Mouse (Mus musculus) forebrain, embryonic 16.5 days (tissue): ENCODE data around the gene Thbs4. TPM values are rescaled to one million over a fixed set of nuclear protein-coding genes. Genes with fewer than 3 reads are reported as not detected.

Experiments used
- ATAC-seq: fragments of 200-750 bp; cut with Nextera tagmentation; 2 replicates; pipeline ENCODE4 v1.8.0; 2017; ENCODE audit warnings: mild to moderate bottlenecking, moderate library complexity
- H3K27ac ChIP-seq: fragments of 300-500 bp; sonication (generic); 2 replicates; pipeline ENCODE4 v1.5.1; 2014; ENCODE audit warnings: low read length, control low read depth
- H3K27me3 ChIP-seq: fragments of 300-500 bp; sonication (generic); replicated peaks from 2 replicates; pipeline ENCODE4 v1.6.1; 2014; ENCODE audit warnings: low read length; ENCODE audit not compliant: control insufficient read depth, insufficient read depth
- H3K36me3 ChIP-seq: fragments of 300-500 bp; sonication (generic); 2 replicates; pipeline ENCODE4 v1.6.1; 2014; ENCODE audit not compliant: control insufficient read depth, insufficient read depth
- H3K4me1 ChIP-seq: fragments of 300-500 bp; sonication (generic); replicated peaks from 2 replicates; pipeline ENCODE4 v1.6.1; 2014; ENCODE audit warnings: low read length; ENCODE audit not compliant: control insufficient read depth, insufficient read depth
- H3K4me2 ChIP-seq: fragments of 300-500 bp; sonication (generic); 2 replicates; pipeline ENCODE4 v1.6.1; 2014; ENCODE audit warnings: mild to moderate bottlenecking, low read length, control low read depth
- H3K4me3 ChIP-seq: fragments of 300-500 bp; sonication (generic); replicated peaks from 2 replicates; pipeline ENCODE4 v1.5.1; 2014; ENCODE audit warnings: mild to moderate bottlenecking, low read length, control low read depth
- H3K9ac ChIP-seq: fragments of 300-500 bp; sonication (generic); replicated peaks from 2 replicates; pipeline ENCODE4 v1.6.1; 2014; ENCODE audit warnings: low read depth, low read length, control low read depth
- H3K9me3 ChIP-seq: fragments of 300-500 bp; sonication (generic); 2 replicates; pipeline ENCODE4 v1.6.1; 2016; ENCODE audit warnings: low read length; ENCODE audit not compliant: control insufficient read depth
- WGBS: fragments of 180-500 bp; shearing (Covaris S2); extraction: QIAGEN DNeasy Blood & Tissue Kit; methylation state at CpG from one replicate; pipeline ENCODE4 v1.1.7; 2014; 5-methylcytosine and 5-hydroxymethylcytosine counted together
- polyA plus RNA-seq: library from polyadenylated mRNA; unstranded; fragments of >200 nt; fragmentation: Nextera tagmentation; extraction: Ambion mirVana; gene quantifications from 2 replicates; pipeline ENCODE4 v1.2.1, GENCODE M21; 2015

Gene Thbs4
- polyA plus RNA-seq, 1 experiment from 2014 or later, result 0.86 TPM

GRCm38 (mm10) chr13:92772500-92772899, 22.1 kb downstream of the Thbs4 start:
- 87% methylated on average over 8 of the region's 8 CpGs for WGBS
- no peaks in the 10 kb centered on the region for H3K9me3 ChIP-seq
- H3K27me3 ChIP-seq, result no peaks in the 10 kb centered on the region
- H3K27ac ChIP-seq, result no peak overlapping the region
- H3K4me3 ChIP-seq, result no peak overlapping the region
- no peaks in the 10 kb centered on the region for H3K4me1 ChIP-seq
- H3K4me2 ChIP-seq, result no peak overlapping the region
- ATAC-seq, result no peak
- H3K36me3 ChIP-seq, result no peaks in the 10 kb centered on the region
- H3K9ac ChIP-seq, result no peak overlapping the region

GRCm38 (mm10) chr13:92771566-92771965, 23.1 kb downstream of the Thbs4 start:
- Histone ChIP-seq H3K4me1 (no peaks in the 10 kb centered on the region), H3K4me2 (no peak overlapping the region), H3K4me3 (no peak overlapping the region), H3K27ac (no peak overlapping the region), H3K9ac (no peak overlapping the region), H3K9me3 (no peaks in the 10 kb centered on the region), H3K36me3 (no peaks in the 10 kb centered on the region), H3K27me3 (no peaks in the 10 kb centered on the region)
- no peak for ATAC-seq
- WGBS, result 88% methylated on average over 5 of the region's 5 CpGs

GRCm38 (mm10) chr13:92765454-92766242, 29.0 kb downstream of the Thbs4 start:
- H3K27me3 ChIP-seq, result no peaks in the 10 kb centered on the region
- no peaks in the 10 kb centered on the region for H3K36me3 ChIP-seq
- 0 out of 2 replicates have a peak overlapping the region, but pooled peaks have one; percentile 32 for H3K27ac ChIP-seq
- H3K9ac ChIP-seq, result no peak overlapping the region
- WGBS, result 66% methylated on average over 6 of the region's 6 CpGs
- H3K4me3 ChIP-seq, result no peak overlapping the region
- H3K4me2 ChIP-seq, result no peak overlapping the region
- no peaks in the 10 kb centered on the region for H3K4me1 ChIP-seq
- no peaks in the 10 kb centered on the region for H3K9me3 ChIP-seq
- ATAC-seq, result peak; percentile 58

GRCm38 (mm10) chr13:92762322-92762721, 32.3 kb downstream of the Thbs4 start:
- Histone ChIP-seq H3K9me3 (no peaks in the 10 kb centered on the region), H3K27ac (no peak overlapping the region), H3K27me3 (no peaks in the 10 kb centered on the region), H3K9ac (no peak overlapping the region), H3K36me3 (no peaks in the 10 kb centered on the region), H3K4me2 (no peak overlapping the region), H3K4me3 (no peak overlapping the region), H3K4me1 (no peaks in the 10 kb centered on the region)
- no peak for ATAC-seq
- 74% methylated on average over 1 of the region's 1 CpGs for WGBS

- H3K4me2 ChIP-seq, result no peak overlapping the region
- no peaks in the 10 kb centered on the region for H3K4me1 ChIP-seq
- H3K27ac ChIP-seq, result no peak overlapping the region
- ATAC-seq, result no peak
- no peaks in the 10 kb centered on the region for H3K36me3 ChIP-seq
- H3K9me3 ChIP-seq, result no peaks in the 10 kb centered on the region
- 79% methylated on average over 6 of the region's 6 CpGs for WGBS
- no peak overlapping the region for H3K4me3 ChIP-seq
- H3K27me3 ChIP-seq, result no peaks in the 10 kb centered on the region
- no peak overlapping the region for H3K9ac ChIP-seq
These were observed 34.1 kb downstream of the Thbs4 start for GRCm38 (mm10) chr13:92760519-92760918.

GRCm38 (mm10) chr13:92759096-92759495, 35.5 kb downstream of the Thbs4 start:
- Histone ChIP-seq H3K27me3 (no peaks in the 10 kb centered on the region), H3K9ac (no peak overlapping the region), H3K36me3 (no peaks in the 10 kb centered on the region), H3K4me3 (no peak overlapping the region), H3K27ac (no peak overlapping the region), H3K9me3 (no peaks in the 10 kb centered on the region), H3K4me1 (no peaks in the 10 kb centered on the region), H3K4me2 (no peak overlapping the region)
- ATAC-seq, result no peak
- WGBS, result 91% methylated on average over 4 of the region's 4 CpGs

GRCm38 (mm10) chr13:92757972-92758585, 36.5 kb downstream of the Thbs4 start:
- no peaks in the 10 kb centered on the region for H3K9me3 ChIP-seq
- H3K4me1 ChIP-seq, result no peaks in the 10 kb centered on the region
- no peak overlapping the region for H3K4me3 ChIP-seq
- WGBS, result 85% methylated on average over 12 of the region's 12 CpGs
- no peak for ATAC-seq
- H3K9ac ChIP-seq, result no peak overlapping the region
- no peak overlapping the region for H3K4me2 ChIP-seq
- no peaks in the 10 kb centered on the region for H3K36me3 ChIP-seq
- no peaks in the 10 kb centered on the region for H3K27me3 ChIP-seq
- no peak overlapping the region for H3K27ac ChIP-seq

GRCm38 (mm10) chr13:92755036-92755435, 39.6 kb downstream of the Thbs4 start:
- no peak overlapping the region for H3K4me3 ChIP-seq
- no peaks in the 10 kb centered on the region for H3K36me3 ChIP-seq
- ATAC-seq, result no peak
- H3K9me3 ChIP-seq, result no peaks in the 10 kb centered on the region
- H3K4me2 ChIP-seq, result no peak overlapping the region
- no peaks in the 10 kb centered on the region for H3K27me3 ChIP-seq
- H3K27ac ChIP-seq, result no peak overlapping the region
- WGBS, result 52% methylated on average over 7 of the region's 7 CpGs
- peaks cover 11% of the 10 kb centered on the region; the same call in 1 of the 2 replicates for H3K4me1 ChIP-seq
- H3K9ac ChIP-seq, result no peak overlapping the region

GRCm38 (mm10) chr13:92753676-92754075, 40.9 kb downstream of the Thbs4 start:
- 85% methylated on average over 8 of the region's 8 CpGs for WGBS
- H3K36me3 ChIP-seq, result no peaks in the 10 kb centered on the region
- no peak overlapping the region for H3K4me3 ChIP-seq
- H3K27ac ChIP-seq, result no peak overlapping the region
- ATAC-seq, result no peak
- H3K4me2 ChIP-seq, result no peak overlapping the region
- H3K9me3 ChIP-seq, result no peaks in the 10 kb centered on the region
- H3K9ac ChIP-seq, result no peak overlapping the region
- H3K4me1 ChIP-seq, result peaks cover 11% of the 10 kb centered on the region; the same call in 1 of the 2 replicates
- H3K27me3 ChIP-seq, result no peaks in the 10 kb centered on the region
